Mouse (Mus musculus): ENCODE data around the gene Rbms3.
A peak's percentile ranks its signal among the peaks of the same experiment; 100 is the strongest.

Gene Rbms3

DNA sequence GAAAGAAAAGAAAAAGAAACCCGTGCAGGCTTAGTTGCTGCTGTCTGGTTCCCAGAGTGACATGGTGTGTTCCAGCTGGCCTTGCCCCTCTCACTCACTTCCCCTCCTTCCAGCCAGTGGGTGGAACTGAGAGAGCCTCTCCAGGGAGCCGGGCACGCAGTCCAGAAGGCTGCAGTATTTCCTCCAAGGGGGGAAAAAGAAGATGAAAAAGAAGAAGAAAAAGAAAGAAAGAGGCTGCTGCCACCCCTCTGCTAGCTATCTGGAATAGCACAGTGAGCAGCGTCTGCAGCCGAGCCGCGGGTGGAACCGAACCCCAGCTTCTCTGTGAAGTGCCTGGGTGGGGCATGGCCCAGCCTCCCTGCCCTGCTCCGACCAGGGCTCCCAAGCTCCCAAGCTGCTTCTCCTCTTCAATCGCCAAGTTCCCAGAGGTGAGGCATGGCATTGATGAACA, 377.3 kb downstream of the Rbms3 start:
- DNase-seq (ENCODE audit: low spot score), result peak; percentile 67

DNA sequence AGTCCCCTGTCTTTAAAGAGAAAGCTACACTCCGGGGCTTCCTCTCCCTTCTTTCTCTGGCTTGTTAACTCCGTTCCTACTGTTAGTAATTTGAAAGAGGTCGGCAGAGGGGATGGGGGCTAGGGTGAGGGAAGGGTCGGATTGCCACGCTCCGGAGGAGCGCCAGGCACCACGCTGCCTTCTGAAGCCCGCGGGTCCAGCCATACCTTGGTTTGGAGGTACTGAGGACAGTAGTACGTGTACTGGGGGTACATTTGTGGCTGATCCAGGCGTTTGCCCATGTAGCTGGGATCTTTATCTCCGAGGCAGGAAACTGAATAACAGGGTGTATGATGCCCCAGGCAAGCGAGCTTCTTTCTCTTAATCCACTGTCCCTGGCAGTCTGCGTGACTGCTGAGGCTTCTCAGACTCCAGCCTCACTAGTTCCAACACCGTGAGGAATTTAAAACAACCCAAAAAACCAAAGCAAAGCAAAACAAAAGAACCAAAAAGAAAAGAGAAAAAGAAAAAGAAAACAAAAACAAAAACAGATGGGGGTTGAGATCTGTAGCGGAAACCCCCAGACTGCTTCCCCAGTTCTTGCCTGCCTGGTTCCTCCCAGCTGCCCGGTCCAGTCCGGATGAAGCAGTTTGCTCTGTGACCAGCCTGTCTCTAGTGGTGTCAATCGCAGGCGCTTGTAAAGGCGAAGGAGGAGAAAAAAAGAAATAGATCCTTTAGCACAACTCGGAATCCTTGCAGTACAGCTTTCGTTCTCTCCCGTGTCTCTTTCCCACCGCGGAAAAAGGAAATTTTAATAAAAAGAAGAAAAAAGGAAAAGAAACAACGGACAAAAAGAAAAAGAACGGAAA, 378.0 kb downstream of the Rbms3 start:
- peak; percentile 48 for DNase-seq (ENCODE audit: low spot score)

DNA sequence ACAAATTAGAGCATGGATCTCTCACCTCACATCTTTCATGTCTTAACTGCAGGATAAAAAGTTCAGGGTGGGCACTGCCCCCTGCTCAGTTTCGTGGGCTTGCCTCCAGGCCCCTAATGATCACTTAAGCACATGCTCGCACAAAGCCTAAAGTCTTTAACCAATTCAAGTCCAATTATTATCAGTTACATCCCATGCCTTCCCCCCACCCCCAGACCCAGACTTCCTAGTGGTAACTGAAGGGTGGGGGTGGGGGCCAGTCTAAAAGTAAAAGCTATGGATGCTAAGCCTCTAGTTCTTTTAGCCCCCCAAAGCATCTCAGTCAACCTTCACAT, 378.9 kb downstream of the Rbms3 start:
- no peak for DNase-seq (ENCODE audit: low spot score)

DNA sequence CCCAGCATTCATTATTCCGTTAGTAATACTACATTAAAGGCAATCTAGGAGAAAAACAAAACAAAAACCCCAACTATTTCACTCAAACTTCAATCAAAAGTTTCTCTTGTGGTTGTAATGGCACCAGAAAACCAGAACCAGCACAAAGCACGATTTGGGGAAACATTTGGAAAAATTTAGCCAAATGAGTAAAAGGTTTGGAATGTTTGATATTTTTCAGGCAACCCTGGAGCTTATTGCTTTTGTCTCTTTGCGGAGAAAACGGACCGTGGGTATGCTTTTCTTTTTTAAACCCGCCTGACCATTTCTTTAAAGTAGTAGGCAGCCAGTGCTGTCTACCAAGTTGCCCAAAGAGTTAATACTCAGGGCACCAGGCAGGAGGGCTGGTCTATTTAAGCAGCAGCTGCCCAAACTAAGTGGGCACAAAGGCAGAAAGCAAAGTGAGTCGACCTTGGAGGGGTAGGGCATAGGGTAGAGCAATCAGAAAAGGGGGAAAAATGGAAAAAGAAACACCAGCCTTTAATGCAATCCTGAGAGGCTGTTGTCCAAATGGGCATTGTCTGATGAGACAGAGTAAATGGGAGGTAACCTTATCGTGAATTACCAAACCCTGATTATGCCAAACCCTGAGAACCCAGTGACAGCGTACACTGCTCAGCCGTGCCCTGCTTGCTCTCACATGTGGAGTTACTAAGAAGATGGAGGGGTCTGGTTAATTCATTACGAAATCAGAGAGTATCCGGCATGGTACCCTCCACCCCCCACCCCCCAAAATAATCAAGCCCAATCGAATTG, 379.5 kb downstream of the Rbms3 start:
- no peak for DNase-seq (ENCODE audit: low spot score)

DNA sequence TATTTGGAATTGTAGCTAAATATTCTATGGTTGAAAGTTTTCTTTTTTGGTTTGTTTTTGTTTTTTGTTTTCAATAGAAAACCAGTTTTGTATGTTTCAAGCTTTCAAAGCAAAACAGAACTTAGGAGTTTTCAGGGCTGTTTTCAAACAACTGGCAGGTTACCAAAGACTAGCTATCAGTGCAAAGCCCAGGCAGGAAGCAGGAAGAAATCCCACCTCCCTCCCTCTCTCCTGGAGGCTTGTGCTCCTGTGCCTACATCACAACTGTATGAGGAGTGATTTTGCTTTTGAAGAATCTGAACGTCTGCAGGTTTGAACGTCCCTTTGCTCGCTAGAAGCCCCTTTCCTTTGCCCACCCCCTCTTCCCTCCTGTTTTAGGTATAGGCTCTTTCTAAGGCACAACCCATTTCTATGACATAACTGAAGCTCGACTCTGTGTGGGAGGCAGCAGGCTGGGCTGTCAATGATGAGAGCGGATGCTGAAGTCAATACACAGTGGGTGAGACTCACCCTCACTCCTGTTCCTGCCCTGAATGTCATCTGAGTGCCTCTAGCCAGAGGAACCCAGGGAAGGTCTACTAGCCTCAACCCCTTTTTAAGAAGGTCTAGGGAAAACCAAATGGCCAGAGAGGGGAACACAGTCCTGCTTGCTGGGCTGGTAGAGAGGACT, 382.3 kb downstream of the Rbms3 start:
- DNase-seq (ENCODE audit: low spot score), result no peak

DNA sequence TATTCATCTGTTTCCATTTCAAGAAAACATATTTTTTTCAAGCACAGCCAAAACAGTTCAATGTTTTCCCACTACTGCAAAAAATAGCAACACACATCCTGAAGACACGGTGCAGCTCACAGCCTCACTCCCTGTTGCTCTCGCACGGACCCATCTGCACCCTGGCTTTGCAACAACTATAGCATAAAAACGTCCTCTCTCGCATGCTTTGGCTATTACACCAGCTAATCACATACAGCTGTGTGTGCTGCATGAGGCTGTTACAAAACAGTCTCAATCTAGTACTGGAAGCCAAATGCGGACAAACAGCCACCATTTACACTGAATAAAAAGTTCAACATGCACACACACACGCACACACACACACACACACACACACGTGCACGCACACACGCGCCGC, 383.5 kb downstream of the Rbms3 start:
- no peak for DNase-seq (ENCODE audit: low spot score)

DNA sequence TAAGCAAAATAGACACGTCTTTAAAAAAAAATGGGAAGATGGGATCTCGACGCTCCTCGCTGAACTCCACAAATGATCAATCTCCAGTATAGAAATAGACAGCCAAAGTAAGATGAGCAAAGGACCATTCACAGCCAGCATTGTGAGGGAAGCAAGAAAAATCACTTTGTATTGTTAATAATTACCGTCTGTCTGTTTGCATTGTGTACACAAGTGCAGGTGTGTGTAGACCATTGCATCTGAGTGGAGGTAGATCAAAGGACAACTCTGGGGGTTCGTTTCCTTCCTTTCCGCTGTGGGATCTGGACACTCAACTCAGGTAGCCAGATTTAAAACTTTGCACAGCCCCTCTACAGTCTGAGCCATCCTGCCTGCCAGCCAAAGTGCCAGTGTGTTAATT, 386.3 kb downstream of the Rbms3 start:
- no peak for DNase-seq (ENCODE audit: low spot score)

DNA sequence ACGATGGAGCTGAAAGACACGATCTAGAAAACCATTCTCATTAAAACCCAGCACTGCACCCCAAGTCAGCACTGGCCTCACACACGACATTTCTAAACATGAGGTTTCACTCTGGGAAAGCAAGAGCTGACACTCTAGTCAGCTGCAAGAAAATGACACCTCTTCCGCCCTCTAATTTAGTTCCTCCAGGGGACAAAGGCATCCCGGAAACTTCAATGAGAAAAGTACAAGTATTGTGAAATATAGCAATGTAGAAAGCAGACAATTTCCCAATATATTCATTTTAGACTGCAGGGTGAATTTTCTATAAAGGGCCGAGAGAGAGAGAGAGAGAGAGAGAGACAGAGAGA, 395.0 kb downstream of the Rbms3 start:
- no peak for DNase-seq (ENCODE audit: low spot score)

DNA sequence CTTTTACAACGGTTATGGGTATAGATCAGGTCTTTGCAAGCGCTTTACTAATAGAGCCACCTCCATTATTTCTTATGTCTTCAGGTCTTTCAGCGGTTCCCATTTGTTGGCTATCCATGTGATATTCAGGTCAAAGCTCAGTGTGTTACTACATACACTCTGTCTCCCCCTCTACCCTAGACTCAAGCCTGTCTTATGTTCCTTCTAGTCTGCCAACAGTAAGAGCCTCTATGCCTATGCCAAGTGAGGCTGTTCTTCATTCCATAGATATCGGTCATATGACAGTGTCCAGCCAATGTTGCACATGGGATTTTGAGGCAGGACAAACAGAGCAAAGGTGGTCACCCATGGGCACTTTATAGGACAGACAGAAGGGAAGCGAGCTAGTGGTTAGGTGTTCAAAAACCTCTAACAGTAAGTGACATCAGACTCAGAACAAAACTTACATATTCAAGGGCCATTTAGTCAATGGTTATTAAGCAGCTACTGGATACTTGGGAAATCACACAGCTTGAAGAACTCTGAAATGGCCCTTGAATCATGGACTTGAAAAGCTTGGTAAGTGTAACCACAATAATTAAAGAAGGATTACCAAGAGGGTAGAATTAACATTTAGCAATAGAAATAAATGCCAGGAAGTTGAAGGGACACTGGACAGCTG, 395.5 kb downstream of the Rbms3 start:
- DNase-seq (ENCODE audit: low spot score), result no peak

DNA sequence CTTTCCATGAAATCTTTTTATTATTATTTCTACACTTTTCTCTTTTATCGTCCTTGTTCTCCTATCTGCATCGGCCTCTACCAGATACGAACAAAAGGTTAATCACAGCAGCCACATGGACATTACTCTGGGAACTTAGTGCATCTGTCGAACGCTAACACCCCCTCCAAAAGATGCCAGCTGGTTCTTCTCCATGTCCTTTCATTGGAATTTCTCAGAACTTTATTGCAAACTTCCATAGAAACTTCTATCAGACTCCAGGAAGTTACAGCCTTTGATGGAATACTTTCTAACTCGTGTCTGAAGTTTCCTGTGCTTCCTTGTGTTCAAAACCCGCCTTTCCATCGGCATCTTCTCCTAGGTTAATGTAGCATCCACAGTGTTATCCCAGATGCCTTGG, 407.0 kb downstream of the Rbms3 start:
- DNase-seq (ENCODE audit: low spot score), result no peak

DNA sequence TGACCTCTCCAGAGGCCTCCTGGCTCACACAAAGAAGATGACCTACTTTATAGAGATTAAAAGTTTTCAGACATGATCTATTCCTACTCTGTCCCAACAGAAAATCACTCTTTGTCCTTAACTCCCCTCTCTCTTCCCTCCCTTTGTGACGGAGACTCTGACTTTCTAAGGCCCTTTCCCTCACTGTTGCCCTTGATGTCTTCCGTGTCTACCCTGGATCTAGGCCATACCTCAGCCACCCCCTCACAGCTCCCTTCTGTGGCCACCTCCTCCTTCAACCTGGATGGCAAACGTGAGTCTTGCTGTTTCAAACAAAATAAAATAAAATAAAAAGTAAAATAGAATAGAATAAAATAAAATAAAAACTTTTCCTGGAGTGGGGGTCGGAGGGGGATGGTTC, 408.2 kb downstream of the Rbms3 start:
- no peak for DNase-seq (ENCODE audit: low spot score)

DNA sequence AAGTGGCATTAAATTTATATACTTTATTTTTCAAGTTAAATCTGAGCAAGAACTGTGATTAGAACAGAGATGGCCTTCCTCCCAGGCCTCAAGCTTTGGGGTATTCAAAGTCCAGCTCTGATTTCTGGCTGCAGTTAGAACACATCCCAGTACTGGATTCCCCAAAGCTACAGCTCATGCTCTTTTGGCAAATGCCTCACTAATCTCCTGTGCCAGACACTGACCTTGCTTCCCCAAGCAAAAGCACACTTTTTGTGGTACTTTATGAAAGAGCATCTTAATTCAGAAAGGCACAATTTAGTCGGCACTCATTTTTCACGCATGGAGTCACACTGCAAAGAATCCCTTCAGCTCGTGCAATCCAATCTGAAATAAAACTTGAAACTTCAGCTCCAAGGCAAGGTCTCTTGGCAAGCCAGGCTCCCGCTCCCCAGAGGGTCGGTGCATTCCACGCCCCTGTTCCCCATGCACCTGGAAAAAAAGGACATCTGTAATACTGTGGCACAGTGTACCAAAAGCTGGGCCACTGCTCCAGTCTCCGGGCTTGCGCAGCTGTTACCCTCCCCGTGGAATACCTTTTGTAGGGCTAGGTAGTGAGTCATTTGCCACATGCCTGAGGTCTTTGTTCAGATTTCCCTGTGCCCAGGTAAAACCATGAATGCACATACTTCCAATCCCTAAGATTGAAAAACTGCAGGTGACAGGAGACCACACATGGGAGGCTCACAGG, 413.5 kb downstream of the Rbms3 start:
- DNase-seq (ENCODE audit: low spot score), result no peak

DNA sequence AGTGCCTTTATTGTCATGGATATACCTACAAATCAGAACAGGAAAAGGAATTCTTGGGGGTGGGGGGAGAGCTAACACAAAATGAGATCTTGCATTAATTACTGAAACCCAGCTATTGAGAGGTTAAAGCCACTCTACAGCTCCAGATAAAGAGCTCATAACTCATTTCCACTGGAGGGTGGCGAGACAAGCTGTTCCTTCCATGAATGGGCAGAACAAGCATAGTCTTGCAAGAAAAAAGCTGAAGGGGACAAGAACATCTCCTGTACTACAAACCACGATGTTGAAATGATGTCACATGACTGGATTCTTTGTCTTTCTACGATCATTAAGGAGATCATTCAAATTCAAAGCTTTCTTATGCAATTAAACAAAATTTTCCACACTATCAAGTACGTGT, 417.7 kb downstream of the Rbms3 start:
- DNase-seq (ENCODE audit: low spot score), result no peak

DNA sequence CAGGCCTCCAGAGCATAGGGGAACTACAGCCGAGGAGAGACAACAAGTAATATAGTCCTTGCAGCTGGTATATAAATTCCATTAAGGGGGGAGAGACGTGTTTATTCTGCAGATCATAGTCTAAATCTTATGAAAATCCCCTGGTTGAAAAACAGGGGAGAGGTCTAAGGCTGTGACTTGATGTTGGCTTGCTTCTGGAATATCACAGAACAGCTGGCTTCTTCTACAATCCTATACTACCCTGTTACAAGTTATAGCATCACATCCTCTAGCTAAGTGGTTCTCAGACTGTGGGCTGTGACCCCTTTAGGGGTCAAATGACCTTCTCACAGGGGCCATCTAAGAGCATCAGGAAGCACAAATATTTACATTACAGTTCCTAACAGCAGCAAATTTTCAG, 419.4 kb downstream of the Rbms3 start:
- no peak for DNase-seq (ENCODE audit: low spot score)

DNA sequence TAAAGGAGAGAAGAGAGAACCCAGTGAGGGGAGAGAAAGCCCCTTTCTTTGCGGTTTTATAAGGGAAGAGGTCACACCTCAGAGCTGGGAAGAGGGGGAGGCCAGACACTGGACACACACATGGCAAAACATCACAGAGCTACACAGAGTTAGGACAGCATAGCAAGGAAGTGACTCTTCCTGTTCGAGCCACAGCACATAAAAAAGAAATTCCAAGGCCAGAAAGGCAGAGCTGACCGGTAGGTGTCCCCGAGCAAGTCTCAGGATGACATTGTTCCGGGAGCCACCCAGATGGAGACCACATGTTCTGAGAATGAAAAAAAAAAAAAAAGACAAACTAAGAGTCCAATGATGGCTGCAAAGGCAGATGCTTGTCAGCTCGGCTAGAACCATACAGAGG, 424.3 kb downstream of the Rbms3 start:
- DNase-seq (ENCODE audit: low spot score), result no peak

DNA sequence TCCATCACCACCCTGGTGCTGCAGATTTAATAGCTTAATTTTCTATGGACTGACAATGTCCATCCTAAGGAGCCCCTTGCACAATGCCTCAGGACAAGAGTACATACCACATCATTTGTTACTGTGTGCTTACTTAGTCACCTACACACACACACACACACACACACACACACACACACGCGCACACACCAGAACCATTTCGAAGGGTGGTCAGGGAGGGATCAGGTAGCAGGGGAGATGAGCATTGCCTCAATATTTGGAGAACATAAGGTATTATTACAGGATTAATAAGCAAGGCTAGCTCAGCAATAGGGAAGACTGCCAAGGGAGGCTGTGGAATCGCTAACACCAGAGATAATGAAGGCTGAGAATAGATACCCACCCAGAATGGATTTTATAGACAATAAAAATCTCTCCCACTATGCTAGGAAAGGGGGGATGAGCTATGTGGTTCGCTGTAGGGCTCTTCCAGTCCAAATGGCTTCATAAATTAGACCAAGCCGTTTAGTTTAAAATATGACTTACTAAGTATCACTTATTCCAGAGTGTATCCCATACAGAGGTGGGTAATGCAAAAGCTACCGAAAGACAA, 429.6 kb downstream of the Rbms3 start:
- no peak for DNase-seq (ENCODE audit: low spot score)

DNA sequence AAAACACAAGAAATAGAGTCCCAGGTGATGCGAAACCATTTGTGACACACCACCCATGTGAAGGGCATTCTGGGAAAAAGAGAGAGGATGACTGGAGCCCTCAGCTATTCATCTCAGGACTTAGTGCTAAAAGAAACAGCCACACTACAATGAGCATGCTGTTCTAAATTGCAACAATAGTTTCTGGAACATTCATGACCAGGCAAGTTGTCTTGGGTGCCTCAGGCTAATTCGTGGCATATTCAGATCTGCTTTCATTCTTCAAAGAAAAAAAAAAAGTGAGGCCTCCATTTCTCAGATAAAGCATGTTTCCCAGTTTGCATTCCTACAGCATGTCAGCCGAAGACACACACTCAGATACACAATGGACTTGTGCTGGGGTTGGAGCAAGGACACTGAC, 432.2 kb downstream of the Rbms3 start:
- no peak for DNase-seq (ENCODE audit: low spot score)

DNA sequence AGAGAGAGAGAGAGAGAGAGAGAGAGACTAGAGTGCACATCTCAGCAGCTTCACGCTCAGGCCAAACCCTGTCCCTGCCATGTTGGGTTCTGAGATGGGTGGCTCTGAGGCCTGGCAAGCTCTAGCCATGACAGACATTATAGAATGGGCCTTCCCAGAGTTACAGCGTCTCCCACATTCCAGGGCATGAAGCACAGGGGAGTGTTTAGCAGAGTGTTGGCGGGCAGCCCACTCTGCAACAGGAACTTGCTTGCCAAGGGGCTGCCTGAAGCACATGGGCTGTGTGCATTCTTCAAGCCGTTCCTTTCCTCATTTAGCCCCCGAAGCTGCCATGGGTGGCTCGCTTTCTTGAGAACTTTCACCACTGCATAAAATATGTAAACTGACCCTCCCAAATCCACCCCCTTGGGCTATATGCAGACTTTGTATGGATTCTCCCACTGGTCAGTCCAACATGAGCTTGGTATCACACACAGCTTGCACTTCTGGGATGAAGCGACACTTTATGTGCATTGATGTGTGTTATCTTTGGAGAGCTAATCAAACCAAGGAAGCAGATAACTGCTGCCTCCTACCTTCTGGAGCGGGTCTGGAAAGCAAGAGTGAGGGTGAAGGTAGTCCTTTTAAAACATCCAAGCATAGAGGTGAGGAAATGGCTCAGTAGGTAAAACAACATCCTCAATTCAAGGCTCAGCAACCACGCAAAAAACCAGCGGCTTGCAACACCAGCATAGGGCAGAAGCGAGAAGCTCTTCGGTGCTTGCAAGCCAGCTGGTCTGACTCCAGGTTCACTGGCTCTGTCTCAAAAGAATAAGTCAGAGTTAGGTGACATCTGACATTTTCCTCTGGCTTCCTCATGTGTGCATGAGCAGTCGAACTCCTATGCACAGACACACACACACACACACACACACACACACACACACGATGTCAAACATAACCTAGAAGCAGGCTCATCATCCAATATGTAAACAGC, 436.9 kb downstream of the Rbms3 start:
- peak; percentile 74 for DNase-seq (ENCODE audit: low spot score)

DNA sequence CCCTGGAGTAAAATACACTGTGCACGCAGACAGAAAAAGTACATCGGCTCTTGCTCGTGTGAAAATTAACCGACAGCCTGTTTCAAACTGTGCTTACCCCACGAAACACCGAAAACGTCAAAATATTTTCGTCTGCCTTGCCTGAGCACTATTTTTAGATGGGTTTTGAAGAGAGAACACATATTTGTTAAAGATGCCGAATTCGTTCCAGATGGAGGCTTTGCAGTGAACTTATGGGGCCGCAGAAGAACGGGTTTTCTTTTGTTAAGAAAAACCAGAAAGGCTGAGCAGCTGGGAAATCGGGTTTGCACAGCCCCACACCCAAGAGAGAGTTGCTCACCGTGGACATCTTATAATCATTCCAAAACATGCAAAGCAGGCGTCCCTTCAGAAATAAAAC, 437.6 kb downstream of the Rbms3 start:
- DNase-seq (ENCODE audit: low spot score), result no peak

DNA sequence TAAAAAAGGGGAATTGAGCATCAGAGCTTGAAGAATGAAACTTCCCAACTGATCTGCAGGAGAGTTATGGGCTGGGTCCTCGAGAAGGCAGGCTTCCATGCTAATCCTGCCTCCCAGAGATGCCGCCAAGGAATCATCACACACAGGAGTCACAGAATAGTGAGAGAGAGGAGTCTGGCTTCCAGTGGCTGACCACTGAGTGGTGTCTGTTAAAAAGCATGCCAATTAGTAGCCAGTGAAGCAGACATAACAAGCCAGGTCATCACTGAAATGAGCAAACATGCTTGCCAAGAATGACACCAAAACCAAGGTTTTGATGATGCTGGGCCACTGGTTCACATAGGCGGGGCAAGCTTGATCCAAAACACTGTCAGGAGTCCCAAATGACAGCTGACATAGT, 441.3 kb downstream of the Rbms3 start:
- DNase-seq (ENCODE audit: low spot score), result no peak

All from urinary bladder, postnatal 14 days (tissue).